Mouse (Mus musculus) limb, embryonic 13.5 days (tissue): ENCODE results near the gene Dgkb. TPM values are rescaled to one million over a fixed set of nuclear protein-coding genes. Genes with fewer than 3 reads are reported as not detected.
A peak's percentile ranks its signal among the peaks of the same experiment; 100 is the strongest.

ENCODE experiments used
- ATAC-seq: fragments of 200-750 bp; cut with Nextera tagmentation; 2 replicates; pipeline ENCODE4 v1.8.0; 2017; ENCODE audit warnings: low read depth, moderate number of reproducible peaks, moderate TSS enrichment; ENCODE audit not compliant: low FRiP score
- H3K27ac ChIP-seq: fragments of 300-500 bp; sonication (generic); 2 replicates; pipeline ENCODE4 v1.5.1; 2015; ENCODE audit warnings: inconsistent platforms, mild to moderate bottlenecking, moderate library complexity
- H3K27me3 ChIP-seq: fragments of 300-500 bp; sonication (generic); 2 replicates; pipeline ENCODE4 v1.6.1; 2015; ENCODE audit warnings: mild to moderate bottlenecking, inconsistent platforms
- H3K36me3 ChIP-seq: fragments of 300-500 bp; sonication (generic); 2 replicates; pipeline ENCODE4 v1.6.1; 2015; ENCODE audit warnings: inconsistent platforms, mild to moderate bottlenecking, moderate library complexity
- H3K4me1 ChIP-seq: fragments of 300-500 bp; sonication (generic); 2 replicates; pipeline ENCODE4 v1.6.1; 2015; ENCODE audit warnings: inconsistent platforms
- H3K4me2 ChIP-seq: fragments of 300-500 bp; sonication (generic); replicated peaks from 2 replicates; pipeline ENCODE4 v1.6.1; 2015; ENCODE audit warnings: inconsistent platforms, mild to moderate bottlenecking, moderate library complexity
- H3K4me3 ChIP-seq: fragments of 300-500 bp; sonication (generic); 2 replicates; pipeline ENCODE4 v1.5.1; 2015; ENCODE audit warnings: moderate library complexity, mild to moderate bottlenecking, inconsistent platforms
- H3K9ac ChIP-seq: fragments of 300-500 bp; sonication (generic); 2 replicates; pipeline ENCODE4 v1.6.1; 2015; ENCODE audit warnings: mild to moderate bottlenecking, inconsistent platforms
- H3K9me3 ChIP-seq: fragments of 300-500 bp; sonication (generic); 2 replicates; pipeline ENCODE4 v1.6.1; 2016; ENCODE audit warnings: inconsistent platforms
- WGBS: fragments of 180-500 bp; shearing (Covaris S2); methylation state at CpG from one replicate; pipeline ENCODE4 v1.1.7; 2015; 5-methylcytosine and 5-hydroxymethylcytosine counted together
- polyA plus RNA-seq: library from polyadenylated mRNA; unstranded; fragments of >200 nt; fragmentation: Nextera tagmentation; extraction: Ambion mirVana; gene quantifications from 2 replicates; pipeline ENCODE4 v1.2.1, GENCODE M21; 2015

The Dgkb gene
- polyA plus RNA-seq, 1 experiment from 2014 or later: 1.0 TPM

DNA sequence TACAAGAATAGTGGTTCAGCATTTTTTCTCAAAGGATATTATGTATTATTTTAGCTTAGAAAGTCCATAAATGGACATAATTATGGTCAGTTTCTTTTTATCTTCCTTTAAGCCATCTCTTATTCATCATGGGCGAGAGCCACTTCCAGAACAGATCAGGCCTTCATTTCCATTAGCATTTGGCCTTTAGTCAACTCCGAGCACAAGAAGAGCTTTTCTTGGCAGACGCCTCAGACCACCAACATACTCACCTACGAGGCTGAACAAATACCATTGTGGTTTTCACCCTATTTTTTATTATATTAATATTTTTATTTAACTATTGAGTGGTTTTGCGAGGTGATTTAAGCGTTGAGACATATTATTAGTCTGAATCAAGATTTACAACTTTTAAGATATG lies 759.6 kb downstream of the Dgkb start:
- ATAC-seq: no peak
- H3K27ac ChIP-seq: no peak overlapping the region
- 69% methylated on average over 6 of the region's 6 CpGs for WGBS

DNA sequence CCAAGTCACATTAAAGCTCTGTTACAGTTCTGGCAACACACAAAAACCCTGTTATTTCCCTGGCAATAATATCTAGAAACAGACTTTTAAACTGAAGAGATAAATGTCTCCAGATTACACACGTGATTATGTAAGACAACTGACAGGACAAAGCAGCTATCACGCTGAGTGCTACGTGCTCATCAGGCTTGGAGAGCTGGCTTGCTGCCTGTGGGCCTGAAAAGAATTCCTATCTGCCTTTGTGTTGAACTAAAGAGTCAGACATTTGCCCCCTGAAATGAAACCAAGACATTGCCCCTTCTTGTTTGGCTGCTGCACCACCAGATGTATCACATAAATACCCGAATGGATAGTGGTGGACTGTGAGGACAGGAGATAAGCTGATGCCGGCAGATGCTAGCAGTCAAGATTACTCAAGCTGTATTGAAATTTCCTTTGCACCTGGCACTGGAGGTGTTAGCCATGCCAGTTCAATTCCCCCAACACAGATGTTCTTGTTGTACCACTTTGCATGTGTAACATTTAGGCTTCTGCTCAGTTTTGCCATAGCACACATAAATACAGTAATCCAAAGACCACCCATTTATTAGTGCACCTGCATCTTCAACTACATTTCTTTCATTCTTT lies 761.8 kb downstream of the Dgkb start:
- H3K36me3 ChIP-seq: no peaks in the 10 kb centered on the region
- 80% methylated on average over 5 of the region's 5 CpGs for WGBS
- no peak for ATAC-seq

More for the DNA sequence above, 759.6 kb downstream of the Dgkb start:
- H3K4me3 ChIP-seq: no peak overlapping the region
- no peak overlapping the region for H3K4me2 ChIP-seq
- H3K9me3 ChIP-seq: no peaks in the 10 kb centered on the region
- no peak overlapping the region for H3K9ac ChIP-seq
- H3K4me1 ChIP-seq: no peaks in the 10 kb centered on the region
- H3K27me3 ChIP-seq: no peaks in the 10 kb centered on the region
- no peaks in the 10 kb centered on the region for H3K36me3 ChIP-seq

DNA sequence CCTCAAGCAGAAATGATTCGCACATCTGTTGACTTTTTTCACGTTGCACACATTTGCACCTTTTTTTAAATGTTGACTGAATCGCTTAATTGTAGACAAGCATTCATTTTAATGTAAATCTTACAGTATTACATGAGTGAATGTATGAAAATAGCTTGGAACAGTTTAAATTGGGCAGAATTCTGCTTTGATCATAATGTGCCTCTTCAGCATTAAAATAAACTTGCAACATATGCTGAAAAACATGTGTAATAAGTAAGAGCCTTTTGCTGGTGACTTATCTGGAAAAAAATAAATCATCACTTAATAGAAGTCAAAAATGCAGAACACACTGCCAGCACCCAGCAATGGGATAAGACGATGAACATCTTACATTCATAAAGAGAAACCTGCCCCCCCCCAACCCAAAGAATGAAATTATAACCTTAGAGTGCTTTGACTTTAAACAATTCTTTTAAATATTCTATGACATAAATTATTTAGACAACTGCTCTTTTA lies 768.9 kb downstream of the Dgkb start:
- Histone ChIP-seq H3K4me3 (no peak overlapping the region), H3K36me3 (no peaks in the 10 kb centered on the region), H3K9me3 (no peaks in the 10 kb centered on the region), H3K4me1 (no peaks in the 10 kb centered on the region), H3K27ac (no peak overlapping the region), H3K4me2 (no peak overlapping the region), H3K9ac (no peak overlapping the region), H3K27me3 (no peaks in the 10 kb centered on the region)
- no peak for ATAC-seq
- 69% methylated on average over 4 of the region's 4 CpGs for WGBS

More for the DNA sequence above, 761.8 kb downstream of the Dgkb start:
- no peaks in the 10 kb centered on the region for H3K27me3 ChIP-seq
- no peak overlapping the region for H3K4me2 ChIP-seq
- no peak overlapping the region for H3K27ac ChIP-seq
- no peak overlapping the region for H3K9ac ChIP-seq
- H3K4me1 ChIP-seq: no peaks in the 10 kb centered on the region
- H3K9me3 ChIP-seq: no peaks in the 10 kb centered on the region
- H3K4me3 ChIP-seq: no peak overlapping the region

DNA sequence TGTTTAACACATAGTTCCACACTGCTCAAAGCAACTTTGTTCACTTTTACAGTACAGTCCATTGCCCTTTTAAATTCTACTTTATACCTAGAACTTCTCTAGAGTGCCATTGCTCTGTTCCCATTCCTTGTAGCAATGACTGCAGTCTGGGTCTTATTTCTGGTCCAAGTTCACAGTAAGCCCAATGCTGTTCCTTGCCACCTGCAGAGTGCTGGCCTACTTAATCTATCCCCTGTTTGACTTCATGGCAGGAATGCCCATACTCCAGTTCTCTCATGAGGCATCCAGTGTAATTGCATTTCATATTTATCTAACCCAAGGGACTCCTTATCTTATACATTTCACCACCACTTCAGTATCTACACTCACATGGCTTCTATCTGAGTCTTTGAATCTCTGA lies 772.4 kb downstream of the Dgkb start:
- Histone ChIP-seq H3K9ac (no peak overlapping the region), H3K4me3 (no peak overlapping the region), H3K4me1 (no peaks in the 10 kb centered on the region), H3K9me3 (no peaks in the 10 kb centered on the region), H3K27ac (no peak overlapping the region), H3K27me3 (no peaks in the 10 kb centered on the region), H3K4me2 (no peak overlapping the region), H3K36me3 (no peaks in the 10 kb centered on the region)
- no peak for ATAC-seq

DNA sequence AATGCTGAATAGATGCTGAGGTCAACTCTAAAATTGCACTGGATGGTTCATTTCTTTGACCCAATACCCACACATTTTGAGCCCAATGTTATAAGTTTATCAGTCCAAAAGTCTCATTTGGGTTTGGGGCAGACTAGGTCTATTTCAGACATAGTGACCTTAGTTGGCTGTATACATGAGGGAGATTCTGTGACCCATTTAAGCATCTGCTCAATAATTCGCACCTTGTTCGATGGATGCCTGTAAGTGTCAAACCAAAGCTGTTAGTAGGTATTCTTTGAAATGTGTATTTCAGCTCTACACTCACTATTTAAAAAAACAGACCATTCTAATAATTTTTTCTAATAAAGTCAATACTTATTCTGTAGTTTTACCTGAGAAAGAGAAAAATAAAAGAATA lies 776.1 kb downstream of the Dgkb start:
- H3K27me3 ChIP-seq: no peaks in the 10 kb centered on the region
- no peak overlapping the region for H3K27ac ChIP-seq
- no peak overlapping the region for H3K9ac ChIP-seq
- no peak overlapping the region for H3K4me2 ChIP-seq
- H3K4me1 ChIP-seq: no peaks in the 10 kb centered on the region
- 91% methylated on average over 2 of the region's 2 CpGs for WGBS
- no peaks in the 10 kb centered on the region for H3K36me3 ChIP-seq
- ATAC-seq: no peak
- no peak overlapping the region for H3K4me3 ChIP-seq
- H3K9me3 ChIP-seq: no peaks in the 10 kb centered on the region

GRCm38 (mm10) chr12:38594055-38594454 lies 776.5 kb downstream of the Dgkb start:
- 41% methylated on average over 3 of the region's 3 CpGs for WGBS
- no peak for ATAC-seq
- Histone ChIP-seq H3K9me3 (no peaks in the 10 kb centered on the region), H3K4me1 (no peaks in the 10 kb centered on the region), H3K27me3 (no peaks in the 10 kb centered on the region), H3K4me3 (no peak overlapping the region), H3K4me2 (no peak overlapping the region), H3K9ac (no peak overlapping the region), H3K27ac (no peak overlapping the region), H3K36me3 (no peaks in the 10 kb centered on the region)

DNA sequence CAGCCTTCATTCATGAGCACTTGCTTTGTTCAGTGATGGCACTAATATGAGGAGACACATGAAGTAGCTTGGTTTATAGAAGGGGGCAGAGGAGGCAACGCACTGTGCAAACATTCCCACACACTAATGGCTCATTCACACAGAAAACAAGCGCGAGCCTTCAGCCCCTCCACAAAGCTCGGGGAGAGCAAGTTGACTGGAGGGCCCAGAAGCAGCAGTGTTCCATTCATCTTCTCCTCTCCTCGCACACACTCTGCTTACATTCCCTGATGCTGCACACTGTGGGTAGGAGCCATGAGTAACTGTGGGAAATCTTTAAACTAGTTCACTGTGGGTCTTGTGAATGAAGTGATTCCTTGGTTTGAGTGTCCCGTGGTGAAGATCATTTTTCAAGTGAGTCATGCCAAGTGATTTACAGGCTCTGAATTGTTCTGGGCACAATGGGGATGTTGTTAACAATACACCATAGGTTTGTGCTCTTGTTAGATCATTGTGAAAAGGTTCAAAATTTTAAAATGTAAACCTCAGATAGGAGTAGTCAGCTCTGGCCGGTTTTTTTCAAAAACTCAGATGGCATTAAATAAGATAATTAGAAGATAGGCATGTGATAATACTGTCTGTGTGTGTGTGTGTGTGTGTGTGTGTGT lies 779.0 kb downstream of the Dgkb start:
- no peak overlapping the region for H3K27ac ChIP-seq
- H3K9ac ChIP-seq: no peak overlapping the region
- no peaks in the 10 kb centered on the region for H3K27me3 ChIP-seq
- no peak overlapping the region for H3K4me3 ChIP-seq
- no peaks in the 10 kb centered on the region for H3K4me1 ChIP-seq
- H3K9me3 ChIP-seq: no peaks in the 10 kb centered on the region
- WGBS: 75% methylated on average over 7 of the region's 7 CpGs
- no peaks in the 10 kb centered on the region for H3K36me3 ChIP-seq
- H3K4me2 ChIP-seq: no peak overlapping the region
- ATAC-seq: peak; percentile 48; the same call in 1 of the 2 replicates

GRCm38 (mm10) chr12:38598096-38598495 lies 780.6 kb downstream of the Dgkb start:
- no peak for ATAC-seq
- no peaks in the 10 kb centered on the region for H3K36me3 ChIP-seq
- H3K4me2 ChIP-seq: no peak overlapping the region

GRCm38 (mm10) chr12:38600165-38600845 lies 782.8 kb downstream of the Dgkb start:
- Histone ChIP-seq H3K4me1 (no peaks in the 10 kb centered on the region), H3K9me3 (no peaks in the 10 kb centered on the region), H3K36me3 (no peaks in the 10 kb centered on the region), H3K4me3 (no peak overlapping the region), H3K9ac (no peak overlapping the region), H3K4me2 (no peak overlapping the region), H3K27me3 (no peaks in the 10 kb centered on the region), H3K27ac (no peak overlapping the region)
- ATAC-seq: no peak
- WGBS: 92% methylated on average over 3 of the region's 3 CpGs

More at GRCm38 (mm10) chr12:38598096-38598495, 780.6 kb downstream of the Dgkb start:
- H3K4me1 ChIP-seq: no peaks in the 10 kb centered on the region
- H3K27ac ChIP-seq: no peak overlapping the region
- no peaks in the 10 kb centered on the region for H3K9me3 ChIP-seq
- no peak overlapping the region for H3K4me3 ChIP-seq
- H3K9ac ChIP-seq: no peak overlapping the region
- 60% methylated on average over 2 of the region's 2 CpGs for WGBS
- no peaks in the 10 kb centered on the region for H3K27me3 ChIP-seq

DNA sequence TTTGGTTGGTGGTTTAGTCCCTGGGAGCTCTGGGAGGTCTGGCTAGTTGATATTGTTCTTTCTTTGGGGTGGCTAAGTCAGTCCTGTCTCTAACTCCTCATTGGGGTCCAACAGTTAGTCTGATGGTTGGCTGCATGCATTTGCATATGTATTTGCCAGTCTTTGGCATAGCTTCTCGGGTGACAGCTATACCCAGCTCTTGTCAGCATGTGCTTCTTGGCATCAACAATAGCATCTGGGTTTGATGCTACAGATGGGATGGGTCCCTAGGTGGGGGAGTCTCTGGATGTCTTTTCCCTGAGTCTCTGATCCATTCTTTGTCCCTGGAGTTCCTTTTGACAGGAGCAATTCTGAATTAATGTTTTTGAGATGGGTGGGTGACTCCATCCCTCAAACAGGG lies 790.6 kb downstream of the Dgkb start:
- H3K4me2 ChIP-seq: no peak overlapping the region
- no peaks in the 10 kb centered on the region for H3K36me3 ChIP-seq
- H3K9me3 ChIP-seq: no peaks in the 10 kb centered on the region
- ATAC-seq: no peak
- 77% methylated on average over 1 of the region's 1 CpGs for WGBS
- no peaks in the 10 kb centered on the region for H3K4me1 ChIP-seq
- no peaks in the 10 kb centered on the region for H3K27me3 ChIP-seq
- no peak overlapping the region for H3K4me3 ChIP-seq
- no peak overlapping the region for H3K9ac ChIP-seq
- H3K27ac ChIP-seq: no peak overlapping the region

DNA sequence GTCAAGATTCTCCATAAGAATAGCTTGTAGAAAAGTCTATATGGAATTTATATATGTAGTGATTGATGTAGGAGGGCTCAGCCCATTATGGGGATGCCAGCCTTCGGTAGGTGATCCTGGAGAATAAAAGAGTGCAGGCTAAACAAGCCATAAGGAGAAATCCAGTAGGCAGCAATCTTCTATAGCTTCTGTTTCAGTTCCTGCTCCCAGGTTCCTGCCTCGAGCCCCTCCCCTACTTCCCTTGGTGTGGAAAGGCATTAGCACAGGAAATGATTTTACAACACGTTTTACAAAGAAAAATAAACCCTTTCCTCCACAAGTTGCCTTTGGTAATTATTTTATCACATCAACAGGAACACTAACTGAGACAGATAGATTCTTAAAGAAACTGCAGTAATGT lies 850.7 kb downstream of the Dgkb start:
- H3K36me3 ChIP-seq: no peaks in the 10 kb centered on the region
- H3K4me1 ChIP-seq: no peaks in the 10 kb centered on the region
- H3K27ac ChIP-seq: no peak overlapping the region
- H3K9ac ChIP-seq: no peak overlapping the region
- no peaks in the 10 kb centered on the region for H3K27me3 ChIP-seq
- no peak for ATAC-seq
- WGBS: 55% methylated on average over 3 of the region's 3 CpGs
- H3K4me3 ChIP-seq: no peak overlapping the region
- H3K9me3 ChIP-seq: no peaks in the 10 kb centered on the region
- no peak overlapping the region for H3K4me2 ChIP-seq
